Mouse (Mus musculus): ENCODE data around the gene Abr. TPM values are rescaled to one million over a fixed set of nuclear protein-coding genes. Genes with fewer than 3 reads are reported as not detected.

Gene Abr
- polyA plus RNA-seq, 1 experiment from 2014 or later, result 42.7 TPM

- Histone ChIP-seq H3K4me2 (replicated peaks; ENCODE audit: low read depth, low read length) (no peak overlapping the region), H3K27me3 (ENCODE audit: control insufficient read depth, insufficient read depth, low read length) (no peaks in the 10 kb centered on the region), H3K36me3 (ENCODE audit: control insufficient read depth, insufficient read depth, low read length) (no peaks in the 10 kb centered on the region), H3K4me1 (ENCODE audit: control insufficient read depth, insufficient read depth, low read length) (peaks cover 23% of the 10 kb centered on the region), H3K27ac (ENCODE audit: low read length) (peak overlapping the region; percentile 30; the same call in 1 of the 2 replicates), H3K9ac (replicated peaks; ENCODE audit: low read depth, low read length) (no peak overlapping the region), H3K4me3 (ENCODE audit: low read depth, low read length) (no peak overlapping the region), H3K9me3 (ENCODE audit: control insufficient read depth, low read depth, low read length) (no peaks in the 10 kb centered on the region)
- no peak for ATAC-seq (ENCODE audit: insufficient number of reproducible peaks, insufficient read depth, low FRiP score, low read depth)
- 78% methylated on average over 4 of the region's 4 CpGs for WGBS
Observed at GRCm38 (mm10) chr11:76385017-76385416, 237.1 kb downstream of the Abr start.

GRCm38 (mm10) chr11:76384307-76384706 is 237.8 kb downstream of the Abr start:
- Histone ChIP-seq H3K4me3 (ENCODE audit: low read depth, low read length) (no peak overlapping the region), H3K9ac (replicated peaks; ENCODE audit: low read depth, low read length) (no peak overlapping the region), H3K36me3 (ENCODE audit: control insufficient read depth, insufficient read depth, low read length) (no peaks in the 10 kb centered on the region), H3K27me3 (ENCODE audit: control insufficient read depth, insufficient read depth, low read length) (no peaks in the 10 kb centered on the region), H3K4me2 (replicated peaks; ENCODE audit: low read depth, low read length) (no peak overlapping the region), H3K9me3 (ENCODE audit: control insufficient read depth, low read depth, low read length) (no peaks in the 10 kb centered on the region), H3K4me1 (ENCODE audit: control insufficient read depth, insufficient read depth, low read length) (peaks cover 27% of the 10 kb centered on the region), H3K27ac (ENCODE audit: low read length) (no peak overlapping the region)
- 75% methylated on average over 5 of the region's 5 CpGs for WGBS
- ATAC-seq (ENCODE audit: insufficient number of reproducible peaks, insufficient read depth, low FRiP score, low read depth), result no peak

- H3K27me3 ChIP-seq (ENCODE audit: control insufficient read depth, insufficient read depth, low read length), result no peaks in the 10 kb centered on the region
- WGBS, result 40% methylated on average over 13 of the region's 13 CpGs
- no peaks in the 10 kb centered on the region for H3K36me3 ChIP-seq (ENCODE audit: control insufficient read depth, insufficient read depth, low read length)
- H3K9ac ChIP-seq (replicated peaks; ENCODE audit: low read depth, low read length), result no peak overlapping the region
- H3K4me2 ChIP-seq (replicated peaks; ENCODE audit: low read depth, low read length), result no peak overlapping the region
- no peak for ATAC-seq (ENCODE audit: insufficient number of reproducible peaks, insufficient read depth, low FRiP score, low read depth)
- peaks cover 25% of the 10 kb centered on the region for H3K4me1 ChIP-seq (ENCODE audit: control insufficient read depth, insufficient read depth, low read length)
- no peak overlapping the region for H3K4me3 ChIP-seq (ENCODE audit: low read depth, low read length)
- H3K27ac ChIP-seq (ENCODE audit: low read length), result peak overlapping the region; percentile 66; the same call in 1 of the 2 replicates
- no peaks in the 10 kb centered on the region for H3K9me3 ChIP-seq (ENCODE audit: control insufficient read depth, low read depth, low read length)
Observed at GRCm38 (mm10) chr11:76382711-76383324, 239.3 kb downstream of the Abr start.

GRCm38 (mm10) chr11:76381201-76381885 is 240.8 kb downstream of the Abr start:
- H3K9ac ChIP-seq (replicated peaks; ENCODE audit: low read depth, low read length), result no peak overlapping the region
- H3K4me3 ChIP-seq (ENCODE audit: low read depth, low read length), result no peak overlapping the region
- WGBS, result 74% methylated on average over 15 of the region's 15 CpGs
- peaks cover 25% of the 10 kb centered on the region for H3K4me1 ChIP-seq (ENCODE audit: control insufficient read depth, insufficient read depth, low read length)
- H3K27me3 ChIP-seq (ENCODE audit: control insufficient read depth, insufficient read depth, low read length), result no peaks in the 10 kb centered on the region
- no peak for ATAC-seq (ENCODE audit: insufficient number of reproducible peaks, insufficient read depth, low FRiP score, low read depth)
- H3K27ac ChIP-seq (ENCODE audit: low read length), result no peak overlapping the region
- no peak overlapping the region for H3K4me2 ChIP-seq (replicated peaks; ENCODE audit: low read depth, low read length)
- no peaks in the 10 kb centered on the region for H3K9me3 ChIP-seq (ENCODE audit: control insufficient read depth, low read depth, low read length)
- H3K36me3 ChIP-seq (ENCODE audit: control insufficient read depth, insufficient read depth, low read length), result no peaks in the 10 kb centered on the region

GRCm38 (mm10) chr11:76379921-76380544 is 242.1 kb downstream of the Abr start:
- H3K4me3 ChIP-seq (ENCODE audit: low read depth, low read length), result no peak overlapping the region
- peaks cover 30% of the 10 kb centered on the region for H3K4me1 ChIP-seq (ENCODE audit: control insufficient read depth, insufficient read depth, low read length)
- H3K4me2 ChIP-seq (replicated peaks; ENCODE audit: low read depth, low read length), result no peak overlapping the region
- H3K9me3 ChIP-seq (ENCODE audit: control insufficient read depth, low read depth, low read length), result no peaks in the 10 kb centered on the region
- no peak for ATAC-seq (ENCODE audit: insufficient number of reproducible peaks, insufficient read depth, low FRiP score, low read depth)
- 32% methylated on average over 11 of the region's 11 CpGs for WGBS
- H3K36me3 ChIP-seq (ENCODE audit: control insufficient read depth, insufficient read depth, low read length), result no peaks in the 10 kb centered on the region
- H3K27me3 ChIP-seq (ENCODE audit: control insufficient read depth, insufficient read depth, low read length), result no peaks in the 10 kb centered on the region
- peak overlapping the region; percentile 29; the same call in 1 of the 2 replicates for H3K27ac ChIP-seq (ENCODE audit: low read length)
- no peak overlapping the region for H3K9ac ChIP-seq (replicated peaks; ENCODE audit: low read depth, low read length)

GRCm38 (mm10) chr11:76376425-76376824 is 245.7 kb downstream of the Abr start:
- H3K9me3 ChIP-seq (ENCODE audit: control insufficient read depth, low read depth, low read length), result no peaks in the 10 kb centered on the region
- H3K4me2 ChIP-seq (replicated peaks; ENCODE audit: low read depth, low read length), result no peak overlapping the region
- no peak overlapping the region for H3K27ac ChIP-seq (ENCODE audit: low read length)
- 87% methylated on average over 3 of the region's 3 CpGs for WGBS
- ATAC-seq (ENCODE audit: insufficient number of reproducible peaks, insufficient read depth, low FRiP score, low read depth), result no peak
- no peak overlapping the region for H3K9ac ChIP-seq (replicated peaks; ENCODE audit: low read depth, low read length)
- H3K27me3 ChIP-seq (ENCODE audit: control insufficient read depth, insufficient read depth, low read length), result no peaks in the 10 kb centered on the region
- peaks cover 50% of the 10 kb centered on the region for H3K4me1 ChIP-seq (ENCODE audit: control insufficient read depth, insufficient read depth, low read length)
- H3K4me3 ChIP-seq (ENCODE audit: low read depth, low read length), result no peak overlapping the region
- H3K36me3 ChIP-seq (ENCODE audit: control insufficient read depth, insufficient read depth, low read length), result no peaks in the 10 kb centered on the region

GRCm38 (mm10) chr11:76374491-76375185 is 247.5 kb downstream of the Abr start:
- Histone ChIP-seq H3K4me3 (ENCODE audit: low read depth, low read length) (no peak overlapping the region), H3K27me3 (ENCODE audit: control insufficient read depth, insufficient read depth, low read length) (no peaks in the 10 kb centered on the region), H3K36me3 (ENCODE audit: control insufficient read depth, insufficient read depth, low read length) (no peaks in the 10 kb centered on the region), H3K4me2 (replicated peaks; ENCODE audit: low read depth, low read length) (0 out of 2 replicates have a peak overlapping the region, but pooled peaks have one; percentile 15), H3K9me3 (ENCODE audit: control insufficient read depth, low read depth, low read length) (no peaks in the 10 kb centered on the region), H3K4me1 (ENCODE audit: control insufficient read depth, insufficient read depth, low read length) (peaks cover 40% of the 10 kb centered on the region), H3K9ac (replicated peaks; ENCODE audit: low read depth, low read length) (no peak overlapping the region; the same call in 1 of the 2 replicates), H3K27ac (ENCODE audit: low read length) (peak overlapping the region; percentile 99)
- WGBS, result 16% methylated on average over 17 of the region's 17 CpGs
- ATAC-seq (ENCODE audit: insufficient number of reproducible peaks, insufficient read depth, low FRiP score, low read depth), result peak; percentile 84

GRCm38 (mm10) chr11:76372534-76372933 is 249.6 kb downstream of the Abr start:
- H3K9me3 ChIP-seq (ENCODE audit: control insufficient read depth, low read depth, low read length), result no peaks in the 10 kb centered on the region
- WGBS, result 47% methylated on average over 6 of the region's 6 CpGs
- H3K4me2 ChIP-seq (replicated peaks; ENCODE audit: low read depth, low read length), result no peak overlapping the region
- H3K36me3 ChIP-seq (ENCODE audit: control insufficient read depth, insufficient read depth, low read length), result no peaks in the 10 kb centered on the region
- H3K4me3 ChIP-seq (ENCODE audit: low read depth, low read length), result no peak overlapping the region
- peaks cover 39% of the 10 kb centered on the region for H3K4me1 ChIP-seq (ENCODE audit: control insufficient read depth, insufficient read depth, low read length)
- no peak overlapping the region for H3K9ac ChIP-seq (replicated peaks; ENCODE audit: low read depth, low read length)
- H3K27me3 ChIP-seq (ENCODE audit: control insufficient read depth, insufficient read depth, low read length), result no peaks in the 10 kb centered on the region
- H3K27ac ChIP-seq (ENCODE audit: low read length), result peak overlapping the region; percentile 48; the same call in 1 of the 2 replicates
- ATAC-seq (ENCODE audit: insufficient number of reproducible peaks, insufficient read depth, low FRiP score, low read depth), result no peak

All from stomach, embryonic 14.5 days (tissue).